Mouse (Mus musculus): ENCODE results near the gene Vpreb3.

The Vpreb3 gene
- long read RNA-seq, experiment 1: 0 reads
- long read RNA-seq, experiment 2: 0 reads

DNA sequence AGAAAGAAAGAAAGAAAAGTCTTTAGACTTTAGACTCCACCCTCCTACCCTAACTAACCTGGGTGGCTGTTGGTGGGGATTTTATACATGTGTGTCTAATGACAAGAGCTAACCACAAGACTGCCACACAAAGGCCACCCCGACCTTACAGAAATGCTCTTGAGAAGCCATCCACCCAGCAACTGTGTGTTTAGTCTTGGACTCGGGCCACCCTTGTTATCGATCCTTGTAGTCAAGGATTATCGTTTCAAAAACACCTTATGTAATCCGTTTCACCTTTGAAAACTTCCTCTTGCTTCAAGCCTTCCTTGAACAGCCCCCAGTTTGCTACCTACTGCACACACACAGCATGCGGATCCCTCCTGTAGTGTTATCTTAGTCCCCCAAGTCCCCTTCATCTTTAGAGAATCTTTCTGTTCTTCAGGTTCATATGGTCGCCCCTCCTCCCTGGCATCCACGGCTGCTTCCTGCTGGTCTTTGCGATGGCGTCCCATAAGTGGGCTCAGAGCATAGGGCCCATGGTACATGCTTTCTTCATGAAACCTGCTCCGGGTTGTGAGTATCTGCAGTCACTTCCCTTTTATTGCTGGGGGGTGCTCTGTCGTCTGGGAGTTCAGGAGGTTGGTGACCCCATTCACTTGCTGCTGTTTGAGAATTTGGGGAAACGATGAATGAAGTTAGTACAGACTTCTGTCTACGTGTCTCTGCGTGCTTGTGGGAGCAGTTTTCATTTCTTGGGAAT, at the start of gene Vpreb3:
Gene Vpreb3 (plus strand): TSS at position 322 of the 742 bp plus-strand sequence.
- intact Hi-C loops (cut with DNase I): no loop called here

DNA sequence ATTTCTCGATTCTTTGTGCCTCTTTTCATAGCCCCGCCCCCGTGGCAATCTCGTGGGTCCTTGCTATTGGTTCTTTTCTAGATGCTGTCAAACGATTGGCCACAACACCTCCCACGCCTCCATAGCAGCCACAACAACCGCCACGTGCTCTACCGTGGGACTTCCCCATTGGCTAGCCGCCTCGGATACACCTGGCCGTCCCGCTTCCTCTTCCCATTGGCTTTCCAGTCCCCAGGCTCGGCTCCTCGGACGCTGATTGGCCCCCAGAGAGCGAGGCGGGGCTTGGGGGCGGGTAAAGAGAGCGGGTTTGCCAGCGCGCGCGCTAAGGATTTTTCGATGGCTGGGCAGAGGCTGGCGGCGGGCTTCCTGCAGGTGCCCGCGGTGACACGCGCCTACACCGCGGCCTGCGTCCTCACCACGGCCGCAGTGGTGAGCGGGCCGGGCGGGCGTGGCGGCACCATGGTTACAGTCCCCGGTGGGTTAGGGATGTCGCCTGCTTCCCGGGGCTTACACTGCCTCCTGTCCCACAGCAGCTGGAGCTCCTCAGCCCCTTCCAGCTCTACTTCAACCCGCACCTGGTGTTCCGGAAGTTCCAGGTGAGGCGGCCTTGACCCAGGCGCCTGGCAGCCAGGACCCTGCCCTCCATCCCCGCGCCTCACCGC, 49.6 kb upstream of the Vpreb3 start, which contains the start of gene Derl3:
Gene Derl3 (plus strand): TSS at position 325 of the 662 bp plus-strand sequence.
- intact Hi-C loops (cut with DNase I): no loop called here

DNA sequence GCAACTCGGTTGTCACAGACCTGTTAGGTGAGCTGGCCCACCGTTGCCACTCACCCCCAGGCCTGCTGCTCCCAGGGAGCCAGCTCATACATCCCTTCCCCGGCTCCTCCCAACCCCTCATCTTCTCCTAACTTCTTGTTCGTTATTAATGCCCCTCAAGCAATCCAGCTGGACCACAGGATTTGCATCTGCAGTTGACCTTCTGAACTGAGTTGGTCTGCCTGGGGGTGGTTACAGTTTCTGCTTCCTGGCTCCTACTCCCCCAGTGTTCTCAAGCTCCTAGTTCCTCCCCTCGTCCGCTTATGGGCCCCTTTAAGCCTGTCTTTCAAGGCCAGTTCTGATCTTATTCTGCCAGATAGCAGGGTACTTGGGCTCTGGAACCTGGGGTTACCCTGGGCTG, 48.3 kb upstream of the Vpreb3 start:
- intact Hi-C loops (cut with DNase I): no loop called here

DNA sequence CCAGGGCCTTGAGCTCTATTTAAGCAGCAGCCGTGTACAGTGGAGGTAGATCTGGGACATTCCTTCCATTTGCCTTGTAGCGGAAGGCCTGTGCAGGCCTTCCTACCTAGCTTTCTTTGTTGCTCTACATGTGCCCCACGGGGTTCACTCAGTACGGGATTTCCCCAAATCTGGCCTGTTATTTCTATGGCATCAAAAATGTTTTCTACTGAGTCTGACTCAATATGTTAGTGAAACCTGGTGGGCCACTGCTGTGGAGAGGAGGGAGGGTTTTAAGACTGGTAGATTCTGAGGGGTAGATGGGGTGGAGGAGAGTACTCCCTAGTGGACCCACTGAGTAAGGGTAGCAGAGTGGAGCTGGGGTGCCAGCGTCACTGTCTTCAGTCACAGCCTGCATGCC, 47.1 kb upstream of the Vpreb3 start:
- intact Hi-C loops (cut with DNase I): loop anchor here (2.0 kb wide), 1 partner anchor 55 kb away; no protein-coding TSS in a partner anchor

DNA sequence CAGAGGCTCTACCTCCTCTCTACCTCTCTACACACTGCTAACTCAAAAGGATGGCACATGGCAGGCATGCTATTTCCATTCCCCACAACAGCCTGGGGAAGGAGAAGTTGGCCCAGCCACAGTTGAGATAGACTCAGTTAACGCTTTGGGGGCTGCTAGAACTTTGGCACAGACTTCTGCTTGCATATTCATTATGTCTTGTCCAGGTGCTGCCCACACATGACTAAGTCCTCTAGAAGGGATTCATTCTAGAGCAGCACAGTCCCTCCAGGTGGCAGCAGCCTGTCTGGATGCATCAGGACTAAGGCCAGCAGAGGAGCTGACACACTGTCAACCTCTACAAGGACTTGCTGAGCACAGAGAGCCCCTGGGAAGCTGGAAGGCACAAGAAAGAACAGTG, 46.6 kb upstream of the Vpreb3 start:
- intact Hi-C loops (cut with DNase I): loop anchor here (2.0 kb wide), 1 partner anchor 55 kb away; no protein-coding TSS in a partner anchor

DNA sequence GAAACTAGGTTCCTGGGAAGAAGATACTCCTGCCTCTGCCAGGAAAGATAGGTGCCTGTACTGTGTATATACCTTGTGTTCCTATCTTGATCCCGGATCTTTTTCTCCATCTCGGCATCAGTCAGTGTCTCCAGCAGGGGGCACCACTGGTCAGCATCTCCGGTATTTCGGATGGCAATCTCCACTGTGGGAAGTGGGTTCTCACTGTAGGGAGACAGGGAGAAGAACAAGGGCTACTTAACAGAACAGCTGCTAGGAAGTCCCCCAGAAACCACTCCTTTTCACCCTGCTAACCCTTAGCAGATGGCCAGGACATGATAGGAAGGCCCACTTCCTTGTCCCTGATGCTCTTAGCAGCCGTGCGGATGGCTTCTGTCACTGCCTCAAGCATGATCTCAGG, 45.5 kb upstream of the Vpreb3 start:
- intact Hi-C loops (cut with DNase I): loop anchor here (2.0 kb wide), 1 partner anchor 53 kb away; no protein-coding TSS in a partner anchor

DNA sequence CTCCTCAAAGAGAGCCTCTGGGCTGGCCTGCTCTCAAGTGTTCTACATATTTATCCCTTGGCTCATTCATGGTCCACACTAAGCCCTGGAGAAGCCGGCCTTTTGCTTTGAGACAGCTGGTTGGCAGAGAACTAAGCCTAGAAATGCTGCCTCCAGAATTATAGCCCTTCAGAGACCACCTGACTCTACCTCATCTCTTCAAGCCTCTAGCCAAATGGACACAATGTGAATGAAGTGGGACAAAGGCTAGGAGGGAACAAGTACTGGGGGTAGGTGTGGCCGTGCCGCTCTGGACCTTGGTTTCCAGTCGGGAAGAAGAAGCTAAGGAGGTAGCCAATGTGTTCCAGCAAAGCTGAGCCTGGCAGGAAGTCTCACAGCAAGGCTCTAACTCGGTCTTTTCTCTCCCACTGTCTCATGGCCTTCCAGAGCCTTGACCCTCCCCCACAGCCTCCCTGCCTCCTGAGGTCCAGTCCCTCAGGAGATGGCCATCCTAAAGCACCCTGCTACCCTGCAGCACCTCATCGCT, 44.8 kb upstream of the Vpreb3 start:
- intact Hi-C loops (cut with DNase I): no loop called here

DNA sequence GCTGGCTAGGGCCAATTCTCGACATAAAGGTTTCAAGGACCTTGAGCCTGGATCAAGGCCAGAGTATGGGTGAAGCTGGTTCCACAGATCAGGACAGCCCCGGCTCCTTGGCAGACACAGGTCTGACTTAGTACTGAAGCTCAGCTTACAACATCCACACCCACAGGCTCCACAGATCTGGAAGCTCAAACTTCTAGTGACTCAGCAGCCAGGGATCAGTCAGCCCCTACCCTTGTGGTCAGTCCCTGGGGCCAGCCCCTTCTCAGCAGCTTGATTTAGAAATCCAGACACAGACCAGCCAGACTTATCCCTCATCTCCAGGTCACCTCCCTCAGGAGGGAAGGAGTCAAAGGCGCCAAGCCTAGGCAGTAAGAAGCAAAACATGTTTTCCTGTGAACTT, 44.0 kb upstream of the Vpreb3 start:
- intact Hi-C loops (cut with DNase I): no loop called here

DNA sequence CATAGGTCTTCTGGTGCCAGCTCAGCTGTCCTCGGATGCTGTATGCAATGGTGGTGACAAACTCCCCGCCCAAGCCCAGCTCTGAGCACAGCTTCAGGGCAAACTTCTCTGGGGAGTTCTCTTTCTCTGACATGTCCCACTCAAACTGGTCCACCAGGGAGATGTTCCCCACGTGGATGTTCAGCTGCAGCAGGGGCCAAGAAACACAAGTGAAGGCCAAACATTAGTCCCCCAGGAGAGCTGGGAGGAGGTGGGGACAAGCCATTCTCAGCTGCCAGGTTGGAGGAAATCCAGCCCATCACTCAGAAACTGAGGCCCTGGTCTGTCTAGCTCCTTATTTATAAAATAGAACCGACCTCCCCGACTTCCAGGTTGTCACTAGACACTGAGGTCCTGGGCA, 38.5 kb upstream of the Vpreb3 start:
- intact Hi-C loops (cut with DNase I): no loop called here

DNA sequence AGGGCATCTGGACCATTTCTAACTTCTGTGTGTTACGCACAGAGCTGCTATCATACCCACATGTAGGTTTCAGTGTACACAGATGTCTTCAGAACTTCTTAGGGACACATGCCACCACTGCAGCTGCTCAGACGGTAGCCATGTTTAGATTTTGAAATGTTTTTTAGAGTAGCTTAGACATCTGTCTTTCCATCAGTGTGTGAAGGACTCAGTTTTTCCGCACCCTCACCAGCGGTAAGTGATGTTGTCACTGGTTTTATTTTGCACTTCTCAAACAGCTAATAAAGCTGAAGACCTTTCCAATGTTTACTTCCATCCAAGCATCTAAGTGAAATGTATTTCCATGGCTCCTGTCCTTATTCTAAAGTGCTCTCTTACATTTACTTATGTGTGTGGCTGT, 36.0 kb upstream of the Vpreb3 start:
- intact Hi-C loops (cut with DNase I): no loop called here

DNA sequence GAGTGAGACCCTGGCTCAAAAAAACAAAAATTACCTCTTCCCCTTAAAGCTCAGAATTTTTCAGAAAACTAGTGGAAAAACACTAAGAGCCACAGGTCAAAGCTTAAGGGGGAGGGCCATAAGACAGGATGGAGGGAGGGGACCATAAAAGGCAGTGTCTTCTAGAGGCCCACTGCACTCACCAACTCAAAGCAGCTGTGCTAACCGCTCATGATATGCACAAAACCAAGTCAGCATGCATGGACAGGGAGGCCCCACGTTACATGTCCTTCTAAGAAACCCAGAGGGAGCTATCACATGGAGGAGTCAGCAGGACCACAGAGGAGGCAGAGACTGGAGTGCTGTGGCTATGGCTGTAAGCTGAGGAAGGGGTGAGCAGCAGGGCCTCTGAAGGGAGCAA, 32.2 kb upstream of the Vpreb3 start:
- intact Hi-C loops (cut with DNase I): no loop called here

DNA sequence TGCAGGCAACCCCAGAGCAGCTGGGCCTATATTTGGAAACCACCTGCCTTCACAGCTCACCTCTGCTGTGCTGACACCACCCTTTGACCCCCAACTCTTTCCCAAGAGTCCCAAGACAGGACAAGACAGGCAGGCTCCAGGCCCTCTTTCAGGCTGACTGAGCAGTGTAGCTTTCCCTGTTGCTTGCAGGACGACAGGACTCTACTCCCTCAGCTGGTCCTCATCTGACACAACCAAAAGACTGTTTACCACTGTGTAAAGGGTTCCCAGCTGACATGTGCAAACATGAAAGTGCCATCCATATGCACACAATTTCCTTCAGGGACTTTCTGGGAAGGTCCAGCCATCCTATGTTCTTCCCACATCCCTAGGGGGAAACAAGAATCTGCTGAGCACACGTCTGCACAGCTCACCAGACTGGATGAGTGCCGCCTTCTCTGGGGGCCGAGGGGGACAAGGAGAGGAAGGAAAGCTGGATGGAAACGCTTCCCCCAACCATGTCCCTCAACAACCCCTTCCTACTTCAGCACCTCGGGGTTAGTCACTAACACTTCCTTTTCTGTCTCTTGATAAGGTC, 29.8 kb upstream of the Vpreb3 start:
- intact Hi-C loops (cut with DNase I): no loop called here

DNA sequence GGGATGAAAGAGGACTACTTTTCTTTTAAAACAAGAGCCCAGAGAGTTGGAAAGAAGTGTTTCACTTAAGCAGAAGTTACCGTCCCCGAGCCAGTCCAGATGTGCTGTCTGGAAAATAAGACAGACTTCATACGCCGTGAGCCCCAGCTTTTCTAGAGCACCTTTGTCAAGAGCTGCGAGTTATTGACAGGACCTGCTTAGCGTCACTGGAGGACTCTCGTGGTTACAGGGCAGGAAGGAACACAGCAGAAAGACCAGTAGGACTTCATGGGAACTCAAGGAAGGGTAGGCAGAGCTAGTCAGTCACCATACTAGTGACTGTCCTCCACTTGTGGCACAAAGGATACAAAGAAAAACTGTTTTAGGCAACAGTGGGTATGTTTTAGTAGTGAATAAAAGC, 27.3 kb upstream of the Vpreb3 start:
- intact Hi-C loops (cut with DNase I): no loop called here

DNA sequence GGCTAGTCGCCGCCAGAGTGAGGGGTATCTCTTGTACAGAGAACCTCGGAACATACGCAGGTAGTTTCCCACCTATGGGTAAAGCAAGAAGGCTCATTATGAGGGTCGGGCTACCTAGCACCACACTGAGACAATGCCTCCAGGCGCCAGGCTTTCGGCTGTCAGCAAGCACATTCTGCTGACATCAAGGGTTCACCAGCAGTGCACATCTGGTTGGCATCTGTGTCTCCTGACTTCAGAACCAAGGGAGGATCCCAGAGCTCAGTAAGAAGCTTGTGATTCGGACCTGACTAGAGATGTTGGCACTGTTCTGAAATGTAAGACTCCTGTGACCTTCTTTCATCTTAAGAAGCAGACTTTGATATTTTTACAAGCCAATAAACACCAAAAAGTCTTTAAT, 26.0 kb upstream of the Vpreb3 start:
- intact Hi-C loops (cut with DNase I): no loop called here

DNA sequence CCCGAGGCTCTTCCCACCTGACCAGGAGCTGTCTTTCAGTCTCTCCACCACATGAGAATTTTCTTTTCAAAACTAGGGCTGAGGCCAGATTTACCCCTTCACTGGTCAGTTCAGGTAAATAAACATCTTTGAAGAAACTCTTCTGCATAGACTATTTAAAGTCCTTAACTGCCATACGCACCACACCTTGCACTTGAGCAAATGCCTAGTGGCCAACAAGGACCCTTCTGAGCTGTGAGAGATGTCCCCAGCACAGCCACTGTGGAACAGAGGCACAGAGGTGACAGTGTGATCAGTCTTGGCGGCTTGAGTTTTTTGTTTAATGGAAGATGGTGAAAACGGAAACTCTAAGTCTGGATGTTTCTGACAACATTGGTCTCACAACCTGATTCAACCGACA, 23.8 kb upstream of the Vpreb3 start:
- intact Hi-C loops (cut with DNase I): no loop called here

DNA sequence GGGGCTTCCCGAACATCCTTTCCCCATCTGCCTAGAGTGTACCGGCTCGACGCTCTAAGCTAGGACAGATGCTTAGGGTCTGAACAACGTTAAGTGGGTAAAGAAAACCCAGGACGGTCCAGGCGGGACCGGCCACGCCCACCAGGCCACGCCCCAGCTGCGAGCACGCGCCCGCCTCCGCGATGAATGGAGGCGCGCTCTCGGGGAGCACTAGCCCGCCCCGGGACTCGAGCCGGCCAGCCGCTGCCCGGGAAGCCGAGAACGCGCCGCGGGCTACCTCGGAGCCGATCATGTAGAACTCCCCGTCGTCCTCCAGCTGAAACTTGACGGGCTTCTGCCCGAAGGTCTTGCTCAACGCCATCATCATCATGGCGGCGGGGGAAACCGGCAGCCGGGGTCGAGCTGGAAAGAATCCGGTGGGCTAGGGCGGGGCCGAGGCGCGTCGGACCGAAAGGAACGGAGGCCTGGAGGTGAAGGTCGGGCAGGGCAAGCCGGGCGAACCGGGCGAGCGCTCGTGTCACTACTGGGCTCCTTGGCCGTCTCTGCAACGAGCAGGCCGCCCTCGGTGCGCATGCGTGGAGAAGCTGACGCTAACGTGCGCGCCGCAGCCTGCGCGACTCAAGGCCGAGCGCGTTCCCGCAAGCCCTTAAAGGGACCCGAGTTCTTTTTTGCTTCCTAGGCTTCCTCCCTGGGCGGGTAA, 21.7 kb upstream of the Vpreb3 start, which contains the start of gene Smarcb1:
Gene Smarcb1 (minus strand): TSS at position 592 of the 700 bp plus-strand sequence.
- intact Hi-C loops (cut with DNase I): no loop called here

DNA sequence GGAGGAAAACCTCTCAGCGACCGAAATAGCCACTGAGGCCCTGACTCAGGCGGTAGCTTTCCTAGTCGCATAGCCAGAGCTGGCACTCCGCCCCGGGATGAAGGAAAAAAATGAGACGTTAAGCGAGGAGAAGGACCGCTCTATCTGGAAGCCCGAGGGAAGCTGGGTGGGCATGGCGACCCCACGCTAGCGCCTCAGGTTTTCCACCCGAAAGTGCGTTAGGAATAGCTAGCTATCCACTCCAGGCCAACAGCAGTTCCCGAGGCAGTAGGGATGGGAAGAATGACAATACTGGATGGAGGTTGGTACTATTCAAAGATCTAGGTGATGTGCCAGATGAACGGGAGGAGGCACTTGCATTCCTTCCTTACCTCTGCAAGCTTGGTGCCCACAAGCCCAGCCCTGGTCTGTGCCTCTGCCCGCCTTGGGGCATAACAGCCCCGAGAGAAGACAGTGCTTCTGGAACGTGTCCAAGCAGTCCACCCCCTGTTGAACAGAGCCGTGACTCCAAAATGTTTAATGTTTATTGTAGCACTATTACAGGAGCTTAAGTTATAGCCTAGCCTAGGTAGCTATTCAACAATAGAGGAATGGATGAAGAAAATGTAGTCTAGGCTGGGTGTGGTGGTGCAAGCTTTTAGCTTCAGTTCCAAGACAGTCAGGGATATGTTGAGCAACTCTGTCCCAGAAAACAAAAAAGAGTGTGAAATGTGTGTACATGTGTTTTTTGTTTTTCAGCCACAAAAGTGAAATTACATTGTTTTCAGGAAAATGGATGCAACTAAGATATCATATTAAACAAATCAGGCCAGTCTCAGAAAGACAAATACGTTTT, 20.9 kb upstream of the Vpreb3 start:
- intact Hi-C loops (cut with DNase I): no loop called here

DNA sequence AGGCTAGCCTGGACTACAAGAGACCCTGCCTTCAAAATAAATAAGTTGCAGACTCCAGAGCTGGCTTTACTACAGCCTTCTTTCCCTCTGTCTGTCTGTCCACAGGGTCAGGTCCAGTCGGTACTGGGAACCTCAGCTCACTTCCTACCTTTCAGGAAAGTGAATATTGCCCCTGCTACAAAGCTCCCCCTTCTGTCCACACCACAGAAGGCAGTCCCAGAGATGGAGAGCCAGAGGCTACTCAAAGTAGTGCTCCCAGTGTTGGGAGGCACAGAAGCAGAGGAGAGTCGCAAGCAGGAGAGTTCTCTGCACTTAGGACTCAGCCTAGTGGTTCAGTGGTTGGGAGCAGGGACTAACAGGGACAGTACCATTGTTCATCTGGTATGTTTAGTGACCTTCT, 18.5 kb upstream of the Vpreb3 start:
- intact Hi-C loops (cut with DNase I): no loop called here

DNA sequence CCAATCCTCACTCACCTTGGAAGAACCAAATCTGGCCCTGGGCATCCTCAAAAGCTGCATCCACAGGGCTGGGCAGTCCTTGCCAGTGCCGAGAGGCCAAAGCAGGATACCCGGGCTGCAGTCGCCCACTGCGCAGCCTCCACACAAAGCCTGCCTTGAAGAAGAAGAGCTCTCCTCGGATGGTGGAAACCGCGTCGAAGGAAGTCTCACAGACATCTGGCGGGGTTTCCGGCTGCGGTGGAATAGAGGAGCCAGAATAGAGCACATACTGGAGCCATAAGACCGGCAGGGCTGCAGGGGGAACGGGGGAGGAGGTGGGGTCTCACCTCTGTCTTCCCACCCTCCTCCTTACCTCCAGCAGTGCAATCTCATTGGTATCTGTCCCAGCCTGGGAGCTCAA, 16.5 kb upstream of the Vpreb3 start:
- intact Hi-C loops (cut with DNase I): no loop called here

DNA sequence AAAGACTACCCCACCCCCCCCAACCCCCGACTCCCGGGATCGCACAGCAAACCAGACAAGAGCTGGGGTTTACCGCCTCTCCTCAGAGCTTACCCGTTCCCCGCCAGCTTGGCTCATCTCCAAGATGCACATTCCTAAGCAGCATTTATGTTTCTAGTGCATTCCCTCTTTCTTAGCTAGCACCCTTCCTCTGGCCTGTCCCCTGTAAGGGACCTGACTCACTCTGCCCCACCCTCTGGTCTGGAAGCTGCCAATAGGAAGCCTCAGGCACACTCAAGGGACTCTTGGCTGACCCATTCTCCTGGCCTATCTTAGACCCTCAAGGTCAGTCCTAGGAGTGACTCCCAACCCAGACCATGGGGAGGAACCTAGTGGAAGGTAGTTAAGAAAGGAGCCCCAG, 12.6 kb upstream of the Vpreb3 start:
- intact Hi-C loops (cut with DNase I): no loop called here

DNA sequence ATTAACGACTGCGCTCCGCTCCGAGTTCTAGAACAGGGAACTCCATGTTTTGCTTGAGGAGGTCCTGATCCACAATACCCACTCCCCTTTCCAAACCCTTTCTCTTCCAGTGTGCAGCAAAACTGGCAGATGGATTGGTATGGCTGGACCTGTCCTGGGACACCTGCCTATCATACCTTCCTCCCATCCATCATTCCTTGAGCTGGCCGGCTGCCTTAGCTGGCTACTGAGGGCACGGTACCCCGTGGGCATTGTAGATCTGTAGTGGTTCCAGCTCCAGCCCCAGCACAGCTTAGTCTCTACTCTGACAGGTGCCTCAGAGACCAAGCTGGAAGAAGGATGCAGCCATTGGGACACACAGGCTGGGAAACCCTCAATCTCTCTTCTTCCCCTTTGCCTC, 11.5 kb upstream of the Vpreb3 start:
- intact Hi-C loops (cut with DNase I): no loop called here
